Mouse (Mus musculus) embryo, embryonic 11.5 days (tissue): ENCODE measurements around the gene Gmds.

Source experiments
- DNase-seq: peaks from one replicate; pipeline ENCODE4 v3.0.0-alpha.2; 2012; ENCODE audit warnings: low read depth, low spot score

The Gmds gene

GRCm38 (mm10) chr13:31793163-31793562 lies 545.4 kb downstream of the Gmds start:
- no peak for DNase-seq

- DNase-seq: no peak
Measured at GRCm38 (mm10) chr13:31792480-31793132, 545.9 kb downstream of the Gmds start.

GRCm38 (mm10) chr13:31784757-31785156 lies 553.8 kb downstream of the Gmds start:
- DNase-seq: no peak

GRCm38 (mm10) chr13:31782063-31782462 lies 556.5 kb downstream of the Gmds start:
- no peak for DNase-seq

- no peak for DNase-seq
Measured at GRCm38 (mm10) chr13:31780299-31780698, 558.2 kb downstream of the Gmds start.

GRCm38 (mm10) chr13:31779281-31779981 lies 559.1 kb downstream of the Gmds start:
- DNase-seq: no peak

GRCm38 (mm10) chr13:31775762-31776161 lies 562.8 kb downstream of the Gmds start:
- DNase-seq: no peak

GRCm38 (mm10) chr13:31772882-31773281 lies 565.7 kb downstream of the Gmds start:
- DNase-seq: no peak
